Mouse (Mus musculus): Measurements from ENCODE around the gene Xrcc1. TPM values are rescaled to one million over a fixed set of nuclear protein-coding genes. Genes with fewer than 3 reads are reported as not detected.

Xrcc1 gene
- polyA plus RNA-seq, 1 experiment = 52.3 TPM

- 97% methylated on average over 42 of the region's 42 CpGs for WGBS
These were observed 12.3 kb upstream of the Xrcc1 start for GRCm38 (mm10) chr7:24533806-24534205.

GRCm38 (mm10) chr7:24534301-24534700, 11.8 kb upstream of the Xrcc1 start:
- H3K4me1 ChIP-seq (ENCODE audit: control insufficient read depth, insufficient read depth, insufficient read length) = no peaks in the 10 kb centered on the region
- TF ChIP-seq POLR2A (IDR thresholded peaks at IDR 0.05; ENCODE audit: low read depth, low read length) (no peak), CTCF (IDR thresholded peaks at IDR 0.05; ENCODE audit: extremely low read depth, insufficient read depth, insufficient read length, insufficient replicate concordance) (no peak)
- H3K27ac ChIP-seq (ENCODE audit: insufficient read depth, low read length) = no peak overlapping the region
- DNase-seq (ENCODE audit: low read depth in 1 of 2, low spot score in 2 of 2) = no peak
- peaks cover 20% of the 10 kb centered on the region for H3K36me3 ChIP-seq (ENCODE audit: control insufficient read depth, insufficient read depth, low read length)
- H3K4me3 ChIP-seq (ENCODE audit: extremely low read depth, insufficient read depth, insufficient read length) = no peak overlapping the region
- WGBS = 94% methylated on average over 19 of the region's 19 CpGs
- no peaks in the 10 kb centered on the region for H3K27me3 ChIP-seq (ENCODE audit: control insufficient read depth, insufficient read depth, low read length)

More at GRCm38 (mm10) chr7:24533806-24534205, 12.3 kb upstream of the Xrcc1 start:
- H3K36me3 ChIP-seq (ENCODE audit: control insufficient read depth, insufficient read depth, low read length) = peaks cover 20% of the 10 kb centered on the region
- no peak overlapping the region for H3K27ac ChIP-seq (ENCODE audit: insufficient read depth, low read length)
- peak in 1 of 2 experiments; percentile 4 for DNase-seq (ENCODE audit: low read depth in 1 of 2, low spot score in 2 of 2)
- H3K4me3 ChIP-seq (ENCODE audit: extremely low read depth, insufficient read depth, insufficient read length) = no peak overlapping the region
- no peaks in the 10 kb centered on the region for H3K4me1 ChIP-seq (ENCODE audit: control insufficient read depth, insufficient read depth, insufficient read length)
- no peaks in the 10 kb centered on the region for H3K27me3 ChIP-seq (ENCODE audit: control insufficient read depth, insufficient read depth, low read length)
- no peak for TF ChIP-seq POLR2A (IDR thresholded peaks at IDR 0.05; ENCODE audit: low read depth, low read length)
- TF ChIP-seq CTCF (IDR thresholded peaks at IDR 0.05; ENCODE audit: extremely low read depth, insufficient read depth, insufficient read length, insufficient replicate concordance) = no peak

GRCm38 (mm10) chr7:24537081-24537480, 9.0 kb upstream of the Xrcc1 start:
- no peak overlapping the region for H3K4me3 ChIP-seq (ENCODE audit: extremely low read depth, insufficient read depth, insufficient read length)
- peaks cover 20% of the 10 kb centered on the region for H3K36me3 ChIP-seq (ENCODE audit: control insufficient read depth, insufficient read depth, low read length)
- no peaks in the 10 kb centered on the region for H3K27me3 ChIP-seq (ENCODE audit: control insufficient read depth, insufficient read depth, low read length)
- 89% methylated on average over 4 of the region's 4 CpGs for WGBS
- TF ChIP-seq CTCF (IDR thresholded peaks at IDR 0.05; ENCODE audit: extremely low read depth, insufficient read depth, insufficient read length, insufficient replicate concordance) (no peak), POLR2A (IDR thresholded peaks at IDR 0.05; ENCODE audit: low read depth, low read length) (no peak)
- DNase-seq (ENCODE audit: low read depth in 1 of 2, low spot score in 2 of 2) = no peak
- no peak overlapping the region for H3K27ac ChIP-seq (ENCODE audit: insufficient read depth, low read length)
- H3K4me1 ChIP-seq (ENCODE audit: control insufficient read depth, insufficient read depth, insufficient read length) = no peaks in the 10 kb centered on the region

GRCm38 (mm10) chr7:24537591-24537990, 8.5 kb upstream of the Xrcc1 start:
- TF ChIP-seq CTCF (IDR thresholded peaks at IDR 0.05; ENCODE audit: extremely low read depth, insufficient read depth, insufficient read length, insufficient replicate concordance) = no peak
- no peak for TF ChIP-seq POLR2A (IDR thresholded peaks at IDR 0.05; ENCODE audit: low read depth, low read length)
- 84% methylated on average over 5 of the region's 5 CpGs for WGBS
- Histone ChIP-seq H3K27ac (ENCODE audit: insufficient read depth, low read length) (no peak overlapping the region), H3K4me3 (ENCODE audit: extremely low read depth, insufficient read depth, insufficient read length) (no peak overlapping the region), H3K4me1 (ENCODE audit: control insufficient read depth, insufficient read depth, insufficient read length) (no peaks in the 10 kb centered on the region), H3K27me3 (ENCODE audit: control insufficient read depth, insufficient read depth, low read length) (no peaks in the 10 kb centered on the region), H3K36me3 (ENCODE audit: control insufficient read depth, insufficient read depth, low read length) (peaks cover 20% of the 10 kb centered on the region)
- DNase-seq (ENCODE audit: low read depth in 1 of 2, low spot score in 2 of 2) = no peak

- TF ChIP-seq CTCF (IDR thresholded peaks at IDR 0.05; ENCODE audit: extremely low read depth, insufficient read depth, insufficient read length, insufficient replicate concordance) = no peak
- 64% methylated on average over 5 of the region's 5 CpGs for WGBS
- no peaks in the 10 kb centered on the region for H3K27me3 ChIP-seq (ENCODE audit: control insufficient read depth, insufficient read depth, low read length)
- H3K36me3 ChIP-seq (ENCODE audit: control insufficient read depth, insufficient read depth, low read length) = peaks cover 19% of the 10 kb centered on the region
- no peaks in the 10 kb centered on the region for H3K4me1 ChIP-seq (ENCODE audit: control insufficient read depth, insufficient read depth, insufficient read length)
- no peak for DNase-seq (ENCODE audit: low read depth in 1 of 2, low spot score in 2 of 2)
- no peak overlapping the region for H3K27ac ChIP-seq (ENCODE audit: insufficient read depth, low read length)
- no peak overlapping the region for H3K4me3 ChIP-seq (ENCODE audit: extremely low read depth, insufficient read depth, insufficient read length)
These were observed 7.9 kb upstream of the Xrcc1 start for GRCm38 (mm10) chr7:24538154-24538553.

GRCm38 (mm10) chr7:24538701-24539100, 7.4 kb upstream of the Xrcc1 start:
- Histone ChIP-seq H3K27me3 (ENCODE audit: control insufficient read depth, insufficient read depth, low read length) (no peaks in the 10 kb centered on the region), H3K27ac (ENCODE audit: insufficient read depth, low read length) (no peak overlapping the region), H3K36me3 (ENCODE audit: control insufficient read depth, insufficient read depth, low read length) (peaks cover 14% of the 10 kb centered on the region), H3K4me1 (ENCODE audit: control insufficient read depth, insufficient read depth, insufficient read length) (no peaks in the 10 kb centered on the region), H3K4me3 (ENCODE audit: extremely low read depth, insufficient read depth, insufficient read length) (no peak overlapping the region)
- WGBS = 69% methylated on average over 5 of the region's 5 CpGs
- no peak for TF ChIP-seq CTCF (IDR thresholded peaks at IDR 0.05; ENCODE audit: extremely low read depth, insufficient read depth, insufficient read length, insufficient replicate concordance)
- TF ChIP-seq POLR2A (IDR thresholded peaks at IDR 0.05; ENCODE audit: low read depth, low read length) = no peak
- no peak for DNase-seq (ENCODE audit: low read depth in 1 of 2, low spot score in 2 of 2)

- no peaks in the 10 kb centered on the region for H3K4me1 ChIP-seq (ENCODE audit: control insufficient read depth, insufficient read depth, insufficient read length)
- H3K4me3 ChIP-seq (ENCODE audit: extremely low read depth, insufficient read depth, insufficient read length) = no peak overlapping the region
- no peak for TF ChIP-seq CTCF (IDR thresholded peaks at IDR 0.05; ENCODE audit: extremely low read depth, insufficient read depth, insufficient read length, insufficient replicate concordance)
- no peaks in the 10 kb centered on the region for H3K27me3 ChIP-seq (ENCODE audit: control insufficient read depth, insufficient read depth, low read length)
- peaks cover 5% of the 10 kb centered on the region; the same call in 1 of the 2 replicates for H3K36me3 ChIP-seq (ENCODE audit: control insufficient read depth, insufficient read depth, low read length)
- WGBS = 93% methylated on average over 4 of the region's 4 CpGs
- no peak overlapping the region for H3K27ac ChIP-seq (ENCODE audit: insufficient read depth, low read length)
- no peak for DNase-seq (ENCODE audit: low read depth in 1 of 2, low spot score in 2 of 2)
These were observed 6.4 kb upstream of the Xrcc1 start for GRCm38 (mm10) chr7:24539686-24540085.

Measured in spleen, adult 2 months (tissue).